Mouse (Mus musculus) ES-E14 (cell line): ENCODE measurements around the gene Lemd1. TPM values are rescaled to one million over a fixed set of nuclear protein-coding genes. Genes with fewer than 3 reads are reported as not detected.

Experiments
- DNase-seq: peaks from one replicate; pipeline ENCODE4 v3.0.0-alpha.2; 2013; ENCODE audit warnings: low read depth, low spot score
- H3K27ac ChIP-seq: 2 replicates; pipeline ENCODE4 v1.5.1; 2012; ENCODE audit warnings: low read depth, mild to moderate bottlenecking, low read length, moderate library complexity, mixed read lengths; ENCODE audit not compliant: poor library complexity, insufficient read depth, severe bottlenecking
- H3K36me3 ChIP-seq: 2 replicates; pipeline ENCODE4 v1.6.1; 2012; ENCODE audit warnings: mild to moderate bottlenecking, low read length, moderate library complexity, mixed read lengths; ENCODE audit not compliant: control insufficient read depth, poor library complexity, insufficient read depth, severe bottlenecking
- H3K4me1 ChIP-seq, 2 experiments: fragments of 150-350 bp in 1 of 2; sonication (generic) in 1 of 2; 2 replicates each; pipeline ENCODE4 v1.6.1; 2012; ENCODE audit warnings: low read length in 2 of 2, mild to moderate bottlenecking in 1 of 2, mixed read lengths in 1 of 2; ENCODE audit not compliant: control insufficient read depth in 2 of 2, insufficient read depth in 2 of 2, poor library complexity in 1 of 2
- H3K4me3 ChIP-seq, 2 experiments: fragments of 150-350 bp in 1 of 2; sonication (generic) in 1 of 2; 2 replicates each; pipeline ENCODE4 v1.5.1; 2012; ENCODE audit warnings: low read length in 2 of 2, low read depth in 1 of 2, mild to moderate bottlenecking in 1 of 2, mixed read lengths in 1 of 2; ENCODE audit not compliant: insufficient read depth in 1 of 2, poor library complexity in 1 of 2, severe bottlenecking in 1 of 2
- H3K9ac ChIP-seq: 2 replicates; pipeline ENCODE4 v1.6.1; 2012; ENCODE audit warnings: low read depth, mild to moderate bottlenecking, low read length, mixed read lengths; ENCODE audit not compliant: poor library complexity, insufficient read depth, severe bottlenecking
- H3K9me3 ChIP-seq: fragments of 150-350 bp; sonication (generic); 2 replicates; pipeline ENCODE4 v1.6.1; 2012; ENCODE audit warnings: low read depth, mild to moderate bottlenecking, low read length; ENCODE audit not compliant: control insufficient read depth, insufficient read depth
- CHD2 ChIP-seq: IDR thresholded peaks from 2 replicates; pipeline ENCODE4 v1.6.1; 2014; ENCODE audit warnings: mild to moderate bottlenecking, low read depth, low read length, inconsistent platforms
- HCFC1 ChIP-seq: IDR thresholded peaks from 2 replicates; pipeline ENCODE4 v1.6.1; 2012; ENCODE audit warnings: low read length, inconsistent platforms, borderline replicate concordance; ENCODE audit not compliant: insufficient read depth
- MAFK ChIP-seq: IDR thresholded peaks from 2 replicates; pipeline ENCODE4 v1.6.1; 2014; ENCODE audit warnings: mild to moderate bottlenecking, low read depth, low read length, inconsistent platforms; ENCODE audit not compliant: insufficient read depth
- ZC3H11A ChIP-seq: IDR thresholded peaks from 2 replicates; pipeline ENCODE4 v1.6.1; 2012; ENCODE audit warnings: low read depth, mild to moderate bottlenecking, inconsistent platforms, low read length, borderline replicate concordance
- ZNF384 ChIP-seq: IDR thresholded peaks from 2 replicates; pipeline ENCODE4 v1.6.1; 2012; ENCODE audit warnings: low read depth, low read length, inconsistent platforms
- in situ Hi-C, 2 experiments: fragments of 600-800 bp; cut with MboI; formaldehyde crosslinking; loops; one replicate each; pipeline ENCODE4 v1.15.1; 2025; ENCODE audit warnings: low sequenced_read_pairs in 2 of 2, inconsistent platforms in 1 of 2; ENCODE audit not compliant: unreplicated experiment in 2 of 2
- total RNA-seq: library from RNA; depleted of rRNA; stranded (reverse); fragments of 300-350 nt; gene quantifications from 2 replicates; pipeline ENCODE4 v1.2.3, GENCODE M21; 2012

Gene Lemd1
- total RNA-seq, 1 experiment, result 3.9 TPM

DNA sequence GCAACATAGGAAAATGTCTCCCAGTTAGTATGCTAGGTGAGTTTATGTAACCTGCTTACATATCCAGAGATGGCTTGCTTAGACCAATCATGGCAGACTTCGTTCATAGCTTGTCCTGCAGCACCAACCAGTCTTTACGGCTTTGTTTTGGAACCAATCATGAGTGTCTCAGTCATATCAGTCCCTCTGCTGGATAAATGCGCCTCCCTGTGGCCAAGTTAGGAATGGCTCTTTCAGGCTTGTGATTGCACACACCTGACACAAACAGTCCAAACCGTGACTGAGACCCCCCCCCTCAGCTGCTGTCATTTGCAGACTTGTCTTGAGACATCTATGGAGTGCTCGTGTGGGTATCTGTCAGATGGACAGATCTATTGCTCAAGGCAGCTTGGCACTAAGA is 69.8 kb downstream of the Lemd1 start:
- peak; percentile 84 for DNase-seq
- Histone ChIP-seq H3K9ac (no peak overlapping the region), H3K36me3 (no peaks in the 10 kb centered on the region), H3K27ac (no peak overlapping the region), H3K4me1 (peaks cover 10 to 19% of the 10 kb centered on the region in 2 experiments), H3K4me3 (no peak overlapping the region), H3K9me3 (no peaks in the 10 kb centered on the region)
- TF ChIP-seq HCFC1 (no peak), ZC3H11A (peak; percentile 39; the same call in 1 of the 2 replicates)
- in situ Hi-C loops, result no loop called here

- H3K4me1 ChIP-seq, result peaks cover 20 to 27% of the 10 kb centered on the region in 2 experiments
- no peaks in the 10 kb centered on the region for H3K9me3 ChIP-seq
- no peaks in the 10 kb centered on the region for H3K36me3 ChIP-seq
- peak overlapping the region; percentile 99 for H3K27ac ChIP-seq
- in situ Hi-C loops, result no loop called here
- H3K9ac ChIP-seq, result peak overlapping the region; percentile 62
- no peak for DNase-seq
- peak overlapping the region in 1 of 2 experiments; percentile 22; a peak in 2 of 4 replicates for H3K4me3 ChIP-seq
- no peak for TF ChIP-seq ZNF384
- no peak for TF ChIP-seq MAFK
- no peak for TF ChIP-seq ZC3H11A
- TF ChIP-seq CHD2, result no peak
- no peak for TF ChIP-seq HCFC1
Measured at GRCm38 (mm10) chr1:132263618-132264017, 72.4 kb downstream of the Lemd1 start.

GRCm38 (mm10) chr1:132264577-132264976 is 73.3 kb downstream of the Lemd1 start:
- DNase-seq, result no peak
- no peaks in the 10 kb centered on the region for H3K36me3 ChIP-seq
- H3K27ac ChIP-seq, result peak overlapping the region; percentile 99
- no peaks in the 10 kb centered on the region for H3K9me3 ChIP-seq
- H3K9ac ChIP-seq, result peak overlapping the region; percentile 81; the same call in 1 of the 2 replicates
- H3K4me1 ChIP-seq, result peaks cover 21 to 34% of the 10 kb centered on the region in 2 experiments
- TF ChIP-seq CHD2 (no peak), ZNF384 (no peak), MAFK (peak; percentile 91), ZC3H11A (no peak)
- in situ Hi-C loops, result no loop called here
- H3K4me3 ChIP-seq, result no peak overlapping the region

DNA sequence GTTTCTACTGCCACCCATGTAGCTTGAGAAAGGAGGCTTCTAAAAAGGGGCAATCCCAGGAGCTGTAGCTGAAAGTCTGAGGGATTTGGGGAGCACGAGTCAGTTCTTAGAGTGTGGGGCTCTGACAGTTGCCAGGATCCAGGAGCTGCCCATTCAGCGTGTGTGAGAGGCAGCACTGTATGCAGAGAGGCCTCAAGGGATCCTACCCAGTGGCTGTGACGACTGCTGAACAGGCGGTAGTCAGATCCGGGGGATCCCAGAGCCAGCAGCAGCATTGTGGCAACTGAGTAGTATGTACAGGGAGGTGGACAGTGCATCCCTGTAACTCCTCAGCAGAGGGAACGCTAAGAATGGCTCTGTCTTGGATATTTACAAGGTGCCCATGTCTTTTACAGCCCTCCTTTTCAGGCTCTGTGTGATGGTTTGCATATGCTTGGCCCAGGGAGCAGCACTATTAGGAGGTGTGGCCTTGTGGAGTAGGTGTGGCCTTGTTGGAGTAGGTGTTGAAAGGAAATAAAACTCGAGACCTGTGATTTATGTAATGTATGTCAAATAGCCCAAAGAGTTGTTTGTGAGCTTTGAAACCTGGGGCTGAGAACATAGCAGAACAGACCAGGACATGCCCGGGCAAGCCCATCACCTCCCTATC is 74.1 kb downstream of the Lemd1 start:
- Histone ChIP-seq H3K36me3 (no peaks in the 10 kb centered on the region), H3K9me3 (no peaks in the 10 kb centered on the region), H3K9ac (peak overlapping the region; percentile 81), H3K27ac (peak overlapping the region; percentile 99), H3K4me3 (peak overlapping the region in 1 of 2 experiments; percentile 39; a peak in 1 of 4 replicates), H3K4me1 (peaks cover 22 to 38% of the 10 kb centered on the region in 2 experiments)
- in situ Hi-C loops, result no loop called here
- TF ChIP-seq HCFC1 (no peak), ZNF384 (no peak), ZC3H11A (no peak), CHD2 (no peak), MAFK (no peak)
- no peak for DNase-seq
